Mouse (Mus musculus) limb, embryonic 14.5 days (tissue): ENCODE results near the gene 4930522L14Rik. TPM values are rescaled to one million over a fixed set of nuclear protein-coding genes. Genes with fewer than 3 reads are reported as not detected.
"Not testable (repeated sequence)": the region's sequence is repeated elsewhere in the genome, so short reads cannot be mapped to it uniquely, and the experiment has no call there.

Experiments
- ATAC-seq: fragments of 200-750 bp; cut with Nextera tagmentation; 2 replicates; pipeline ENCODE4 v1.8.0; 2017; ENCODE audit warnings: low read depth, moderate number of reproducible peaks, moderate TSS enrichment; ENCODE audit not compliant: low FRiP score
- DNase-seq: peaks from one replicate; pipeline ENCODE4 v3.0.0-alpha.2; 2015; ENCODE audit warnings: low spot score
- H3K27ac ChIP-seq: fragments of 300-500 bp; sonication (generic); replicated peaks from 2 replicates; pipeline ENCODE4 v1.5.1; 2014; ENCODE audit warnings: low read depth, mild to moderate bottlenecking, low read length, moderate library complexity, mixed read lengths
- H3K27me3 ChIP-seq: fragments of 300-500 bp; sonication (generic); 2 replicates; pipeline ENCODE4 v1.6.1; 2014; ENCODE audit warnings: low read length, mixed read lengths; ENCODE audit not compliant: control insufficient read depth, insufficient read depth
- H3K36me3 ChIP-seq: fragments of 300-500 bp; sonication (generic); 2 replicates; pipeline ENCODE4 v1.6.1; 2014; ENCODE audit warnings: mild to moderate bottlenecking, low read length, moderate library complexity, mixed read lengths; ENCODE audit not compliant: control insufficient read depth, insufficient read depth
- H3K4me1 ChIP-seq: fragments of 300-500 bp; sonication (generic); 2 replicates; pipeline ENCODE4 v1.6.1; 2014; ENCODE audit warnings: antibody characterized with exemption, low read length, mixed read lengths; ENCODE audit not compliant: control insufficient read depth, insufficient read depth
- H3K4me2 ChIP-seq: fragments of 300-500 bp; sonication (generic); replicated peaks from 2 replicates; pipeline ENCODE4 v1.6.1; 2014; ENCODE audit warnings: low read depth, mild to moderate bottlenecking, low read length, moderate library complexity; ENCODE audit not compliant: severe bottlenecking
- H3K4me3 ChIP-seq: fragments of 300-500 bp; sonication (generic); replicated peaks from 2 replicates; pipeline ENCODE4 v1.5.1; 2014; ENCODE audit warnings: low read length
- H3K9ac ChIP-seq: fragments of 300-500 bp; sonication (generic); 2 replicates; pipeline ENCODE4 v1.6.1; 2014; ENCODE audit warnings: mild to moderate bottlenecking, low read depth, low read length, moderate library complexity; ENCODE audit not compliant: severe bottlenecking
- H3K9me3 ChIP-seq: fragments of 300-500 bp; sonication (generic); 2 replicates; pipeline ENCODE4 v1.6.1; 2016; ENCODE audit warnings: low read length; ENCODE audit not compliant: control insufficient read depth
- WGBS: fragments of 180-500 bp; shearing (Covaris S2); extraction: QIAGEN DNeasy Blood & Tissue Kit; methylation state at CpG from one replicate; pipeline ENCODE4 v1.1.7; 2014; 5-methylcytosine and 5-hydroxymethylcytosine counted together
- polyA plus RNA-seq, 2 experiments: library from polyadenylated mRNA; depleted of rRNA in 1 of 2; stranded (reverse) in 1 of 2; unstranded in 1 of 2; fragments of >200 nt; fragmentation: Nextera tagmentation in 1 of 2; extraction: Ambion mirVana in 1 of 2; gene quantifications; 2 replicates each; pipeline versions ENCODE4 v1.2.1 to v1.2.3; 2012 to 2014

Gene 4930522L14Rik
- polyA plus RNA-seq, 2 experiments, result 5.0 to 11.9 TPM

DNA sequence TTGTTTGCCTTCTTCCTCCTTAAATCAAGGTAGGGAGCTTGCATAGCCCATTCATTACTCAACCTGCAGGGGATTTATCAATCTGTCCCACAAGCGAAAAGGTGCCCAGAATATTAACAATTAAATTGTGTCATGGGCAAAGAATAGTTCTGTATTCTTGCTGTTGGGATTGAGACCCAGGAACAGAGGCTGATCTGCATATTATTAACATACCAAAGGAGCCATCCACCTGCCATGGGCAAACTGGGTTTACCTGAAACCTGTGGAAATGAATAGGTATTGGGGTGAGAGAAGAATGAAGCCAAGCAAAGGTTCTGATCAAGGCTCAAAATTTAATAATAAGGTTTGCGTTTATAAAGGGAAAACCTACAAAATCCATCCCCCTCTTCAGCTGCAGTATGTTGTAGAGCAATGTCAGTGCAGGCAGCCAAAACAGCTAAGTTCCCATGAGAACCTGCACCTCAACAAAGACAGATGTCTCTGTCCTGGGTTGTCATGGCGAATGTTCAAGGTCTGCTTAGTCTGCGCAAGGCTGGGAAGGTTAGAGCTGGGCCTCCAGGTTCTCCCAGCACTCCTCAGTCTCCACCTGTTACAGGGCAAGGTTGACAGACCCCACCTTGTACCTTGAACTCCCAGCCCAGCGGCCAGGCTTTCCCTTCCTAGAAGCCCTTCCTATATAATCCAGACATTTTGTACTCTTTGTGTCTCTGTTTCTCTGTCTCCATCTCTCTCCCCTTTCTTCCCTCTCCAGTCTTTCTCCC lies 60.3 kb downstream of the 4930522L14Rik start:
- DNase-seq, H3K36me3 ChIP-seq, H3K27me3 ChIP-seq, H3K4me1 ChIP-seq, H3K9ac ChIP-seq, ATAC-seq, H3K27ac ChIP-seq, H3K9me3 ChIP-seq: not testable (repeated sequence)
- 62% methylated on average over 5 of the region's 5 CpGs for WGBS
- Histone ChIP-seq H3K4me3 (peak overlapping the region; percentile 50), H3K4me2 (peak overlapping the region; percentile 52; the same call in 1 of the 2 replicates)

DNA sequence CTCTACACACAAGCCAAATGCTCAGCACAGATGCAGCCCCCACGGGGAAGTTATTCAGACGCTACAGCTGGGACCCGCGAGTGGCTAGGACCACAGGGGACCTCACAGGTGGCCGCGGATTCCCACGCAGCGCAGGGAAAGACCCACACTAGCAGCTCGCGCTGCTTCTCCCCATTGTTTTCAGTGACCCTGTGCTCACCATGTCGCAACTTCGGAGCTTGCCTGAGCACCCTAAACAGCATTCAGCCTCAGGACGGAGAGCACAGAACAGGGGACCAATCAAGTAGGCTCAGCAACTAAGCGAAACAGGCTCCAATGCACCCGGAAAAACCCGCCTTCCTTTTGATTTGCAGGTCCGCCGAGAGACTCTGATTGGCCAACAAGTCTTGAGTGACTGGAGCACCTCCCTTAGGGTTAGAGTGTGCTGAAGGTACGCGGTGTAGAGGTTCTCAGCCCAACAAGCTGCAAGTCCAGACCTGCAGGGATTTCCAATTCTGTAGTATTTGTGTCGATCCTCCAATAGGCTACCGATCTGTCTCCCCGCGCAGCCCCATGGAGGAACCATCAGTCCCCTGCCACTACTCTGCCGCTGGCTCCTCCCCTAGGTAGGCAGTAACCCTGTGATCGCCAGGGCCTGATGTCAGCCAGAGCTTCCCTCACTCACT lies 61.0 kb downstream of the 4930522L14Rik start, which contains the start of gene 5430403G16Rik:
TSS of gene 5430403G16Rik (minus strand) at position 505 of the 665 bp plus-strand sequence.
- DNase-seq (peak; percentile 86), ATAC-seq (peak; percentile 97)
- not testable (repeated sequence) for H3K27me3 ChIP-seq, H3K4me1 ChIP-seq, H3K36me3 ChIP-seq, H3K9me3 ChIP-seq
- Histone ChIP-seq H3K27ac (0 out of 2 replicates have a peak within 1 kb of the TSS, but pooled peaks have one; percentile 9), H3K9ac (peak within 1 kb of the TSS; percentile 54), H3K4me3 (peak within 1 kb of the TSS; percentile 50), H3K4me2 (peak within 1 kb of the TSS; percentile 52)
- WGBS, result 0% methylated on average over 24 of the region's 26 CpGs

Other genes starting within 250 kb of the 4930522L14Rik start
- 22.1 and 35.5 TPM in 2 replicates for gene Crlf2, start 192.9 kb downstream of the 4930522L14Rik start, polyA plus RNA-seq (2012; rRNA removed)
- gene Crlf2, start 192.9 kb downstream of the 4930522L14Rik start, polyA plus RNA-seq (2014; fragmentation: Nextera tagmentation; extraction: Ambion mirVana), result 9.1 and 11.0 TPM in 2 replicates
- 0.69 and 1.1 TPM in 2 replicates for gene 5430403G16Rik, start 60.8 kb downstream of the 4930522L14Rik start, polyA plus RNA-seq (2012; rRNA removed)
- gene 5430403G16Rik, start 60.8 kb downstream of the 4930522L14Rik start, polyA plus RNA-seq (2014; fragmentation: Nextera tagmentation; extraction: Ambion mirVana), result 2.4 and 2.8 TPM in 2 replicates
- 0.08 and 0.18 TPM in 2 replicates for gene Gm15446, start 171.5 kb upstream of the 4930522L14Rik start, polyA plus RNA-seq (2012; rRNA removed)
- 1.2 TPM in 2 replicates for gene Gm15446, start 171.5 kb upstream of the 4930522L14Rik start, polyA plus RNA-seq (2014; fragmentation: Nextera tagmentation; extraction: Ambion mirVana)
- 19.6 and 25.7 TPM in 2 replicates for gene Zfp932, start 244.6 kb upstream of the 4930522L14Rik start, polyA plus RNA-seq (2012; rRNA removed)
- 22.1 and 24.4 TPM in 2 replicates for gene Zfp932, start 244.6 kb upstream of the 4930522L14Rik start, polyA plus RNA-seq (2014; fragmentation: Nextera tagmentation; extraction: Ambion mirVana)